Mouse (Mus musculus) testis, postnatal 14 days (tissue): ENCODE measurements around the gene Pkig.

ENCODE experiments used
- DNase-seq: peaks from one replicate; pipeline ENCODE4 v3.0.0; 2021; ENCODE audit warnings: low spot score

Gene Pkig

GRCm38 (mm10) chr2:163710606-163711159 is 52.5 kb downstream of the Pkig start:
- DNase-seq = no peak

GRCm38 (mm10) chr2:163711368-163711868 is 53.2 kb downstream of the Pkig start:
- no peak for DNase-seq

- no peak for DNase-seq
Measured at GRCm38 (mm10) chr2:163712473-163712872, 54.3 kb downstream of the Pkig start.

GRCm38 (mm10) chr2:163712874-163713273 is 54.7 kb downstream of the Pkig start:
- DNase-seq = no peak

GRCm38 (mm10) chr2:163713340-163713739 is 55.2 kb downstream of the Pkig start:
- no peak for DNase-seq

GRCm38 (mm10) chr2:163716448-163716847 is 58.3 kb downstream of the Pkig start:
- DNase-seq = no peak

GRCm38 (mm10) chr2:163716853-163717252 is 58.7 kb downstream of the Pkig start:
- no peak for DNase-seq

- no peak for DNase-seq
Measured at GRCm38 (mm10) chr2:163718526-163718925, 60.3 kb downstream of the Pkig start.

GRCm38 (mm10) chr2:163718951-163719603 is 60.9 kb downstream of the Pkig start:
- DNase-seq = peak; percentile 41

GRCm38 (mm10) chr2:163719616-163720015 is 61.4 kb downstream of the Pkig start:
- no peak for DNase-seq

- DNase-seq = no peak
Measured at GRCm38 (mm10) chr2:163722550-163722949, 64.4 kb downstream of the Pkig start.

GRCm38 (mm10) chr2:163726766-163727393 is 68.7 kb downstream of the Pkig start:
- DNase-seq = no peak

GRCm38 (mm10) chr2:163728300-163728699 is 70.1 kb downstream of the Pkig start:
- DNase-seq = no peak

GRCm38 (mm10) chr2:163732021-163732420 is 73.8 kb downstream of the Pkig start:
- no peak for DNase-seq

- no peak for DNase-seq
Measured at GRCm38 (mm10) chr2:163735163-163735562, 77.0 kb downstream of the Pkig start.

GRCm38 (mm10) chr2:163735980-163736379 is 77.8 kb downstream of the Pkig start:
- DNase-seq = no peak

GRCm38 (mm10) chr2:163742656-163743055 is 84.5 kb downstream of the Pkig start:
- DNase-seq = no peak

GRCm38 (mm10) chr2:163743357-163743756 is 85.2 kb downstream of the Pkig start:
- DNase-seq = no peak

- no peak for DNase-seq
Measured at GRCm38 (mm10) chr2:163744801-163745570, 86.8 kb downstream of the Pkig start.

GRCm38 (mm10) chr2:163749647-163750611 is 91.7 kb downstream of the Pkig start, which contains the start of gene Ada:
Gene Ada (minus strand): TSS chr2:163750239.
- peak; percentile 27 for DNase-seq

GRCm38 (mm10) chr2:163754228-163754627 is 96.0 kb downstream of the Pkig start:
- no peak for DNase-seq
